Mouse (Mus musculus) CD8-positive naive resting alpha-beta T cell, adult 2 months (primary cell): ENCODE results near the gene Crp.

Experiments
- DNase-seq, 2 experiments: peaks; one replicate each; pipeline ENCODE4 v3.0.0; 2022; ENCODE audit warnings: low read depth in 2 of 2, low spot score in 2 of 2

Crp gene

DNA sequence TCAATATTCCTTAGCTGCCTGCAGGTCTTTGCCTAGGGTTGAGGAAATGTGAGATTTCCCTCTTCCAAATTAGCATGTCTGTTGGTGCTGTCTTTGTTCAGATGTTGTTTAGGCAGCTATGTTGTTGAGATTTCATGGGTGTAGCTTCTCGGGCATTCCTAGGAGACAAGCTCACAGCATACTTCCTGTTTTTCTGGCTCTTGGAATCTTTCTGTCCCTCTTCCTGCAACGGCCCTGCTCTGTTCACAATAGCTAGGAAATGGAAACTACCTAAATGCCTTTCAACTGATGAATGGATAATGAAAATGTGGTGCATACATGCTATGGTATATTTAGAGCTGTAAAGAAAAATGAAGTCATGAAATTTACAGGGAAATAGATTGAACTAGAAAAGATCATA lies 13.5 kb downstream of the Crp start:
- DNase-seq, result no peak

DNA sequence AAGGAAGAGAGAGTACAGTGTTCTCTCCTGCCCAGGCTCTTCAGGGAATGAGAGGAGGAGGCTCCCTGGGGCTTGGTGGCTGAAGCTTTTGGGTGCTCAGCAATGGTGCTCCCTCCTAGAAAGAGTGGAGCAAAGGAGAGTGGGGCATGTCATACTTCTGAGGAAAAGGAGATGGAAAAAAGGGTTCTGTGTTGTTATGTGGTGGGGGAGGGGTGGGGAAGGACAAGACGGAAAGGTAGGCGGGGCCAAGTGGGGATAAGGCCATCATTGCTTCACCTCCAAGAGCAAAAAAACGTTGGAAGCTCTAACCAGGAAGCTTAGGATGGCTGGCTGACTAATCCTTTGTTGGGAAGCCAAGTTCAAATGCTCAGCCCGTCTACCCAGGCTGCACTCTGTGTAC lies 14.1 kb downstream of the Crp start:
- no peak for DNase-seq

DNA sequence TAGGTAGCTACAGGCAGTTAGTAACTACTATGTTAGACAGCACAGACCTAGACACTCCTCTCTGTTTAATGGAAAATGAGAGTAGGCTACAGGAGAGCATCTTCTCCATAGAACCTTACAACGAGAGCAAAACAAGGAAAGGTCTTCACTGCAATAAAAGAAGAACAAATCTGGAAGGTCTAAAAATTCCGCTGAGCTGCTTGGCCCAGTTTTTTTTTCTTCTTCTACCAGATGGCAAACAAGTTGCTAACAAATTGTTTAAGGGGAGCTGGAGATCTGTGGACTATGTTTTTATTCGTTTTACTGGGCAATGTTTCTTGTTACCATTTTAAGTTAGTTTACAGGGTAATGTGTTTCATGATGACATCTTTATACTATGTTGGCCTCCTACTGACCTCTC lies 53.4 kb downstream of the Crp start:
- no peak for DNase-seq

DNA sequence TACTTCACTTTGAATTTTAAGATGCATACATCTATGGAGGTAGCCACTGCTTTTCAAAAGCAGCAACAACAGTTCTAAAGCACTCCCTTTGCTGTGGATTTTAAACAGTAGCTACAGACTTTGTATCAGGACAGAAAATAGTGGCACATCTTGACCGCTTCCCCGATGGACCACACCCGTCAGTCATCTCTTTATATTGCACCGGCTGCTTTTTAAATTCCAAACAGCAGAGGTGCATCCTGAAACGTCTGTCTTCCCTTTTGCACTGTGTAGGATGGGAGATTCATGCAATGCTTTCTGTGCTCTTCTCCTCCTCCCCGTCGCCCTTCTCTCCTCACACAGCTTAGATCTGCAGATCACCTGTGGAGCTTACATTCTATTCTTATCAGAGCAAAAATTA lies 57.3 kb downstream of the Crp start:
- DNase-seq, result no peak

DNA sequence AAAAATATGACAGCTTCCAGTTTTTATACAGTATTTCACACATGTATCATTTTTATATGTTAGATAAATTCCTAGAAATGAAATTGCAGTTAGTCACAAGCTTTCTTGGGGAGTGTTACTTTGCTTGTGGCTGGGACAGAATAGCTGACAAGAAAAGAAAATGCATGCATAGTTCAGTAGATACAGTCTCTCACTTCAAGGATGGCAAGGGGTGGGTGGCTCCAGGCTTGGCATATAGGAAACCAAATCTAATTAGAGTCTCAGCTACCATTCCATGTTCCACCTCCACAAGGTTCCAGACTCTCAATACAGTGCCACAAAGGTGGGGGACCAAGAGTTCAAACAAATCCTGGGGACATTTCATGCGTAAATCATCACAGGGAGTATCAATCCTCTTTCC lies 61.7 kb downstream of the Crp start:
- no peak for DNase-seq

DNA sequence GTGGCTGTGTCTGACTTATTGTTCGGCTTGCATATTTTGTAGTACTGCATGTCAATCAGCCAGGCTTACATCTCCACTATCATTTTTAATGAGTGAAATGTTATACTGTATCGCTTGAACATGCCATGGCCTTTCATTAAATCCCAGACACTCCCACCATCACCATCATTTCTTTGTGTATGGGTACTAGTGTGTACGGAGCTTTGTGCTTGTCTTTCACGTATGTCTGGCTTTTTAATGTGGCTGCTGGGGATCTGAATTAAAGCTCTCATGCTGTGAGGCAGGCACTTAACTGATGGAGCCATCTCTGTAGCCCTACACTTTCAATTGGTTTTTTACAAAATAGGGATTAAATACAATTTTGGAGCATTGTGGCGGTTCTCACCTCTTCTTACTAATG lies 81.3 kb downstream of the Crp start:
- no peak for DNase-seq

DNA sequence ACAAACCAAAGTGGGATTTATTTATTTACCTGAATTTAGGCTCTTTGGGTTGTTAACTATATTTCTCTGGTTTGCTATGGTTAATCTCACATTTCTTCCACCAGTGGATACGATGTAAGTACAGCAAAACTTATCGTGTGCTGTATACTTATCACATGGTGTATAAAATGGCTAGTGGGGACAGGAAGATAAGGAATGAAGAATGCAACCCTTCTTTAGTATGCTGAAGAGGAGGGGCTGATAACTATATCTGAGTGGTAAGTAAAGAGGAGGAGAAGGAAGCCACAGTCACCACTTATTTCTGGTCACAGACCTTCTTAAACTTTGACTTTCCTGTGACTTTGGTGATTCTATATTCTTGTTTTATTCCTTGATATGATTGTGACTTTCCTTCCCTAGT lies 87.5 kb downstream of the Crp start:
- DNase-seq, result no peak

DNA sequence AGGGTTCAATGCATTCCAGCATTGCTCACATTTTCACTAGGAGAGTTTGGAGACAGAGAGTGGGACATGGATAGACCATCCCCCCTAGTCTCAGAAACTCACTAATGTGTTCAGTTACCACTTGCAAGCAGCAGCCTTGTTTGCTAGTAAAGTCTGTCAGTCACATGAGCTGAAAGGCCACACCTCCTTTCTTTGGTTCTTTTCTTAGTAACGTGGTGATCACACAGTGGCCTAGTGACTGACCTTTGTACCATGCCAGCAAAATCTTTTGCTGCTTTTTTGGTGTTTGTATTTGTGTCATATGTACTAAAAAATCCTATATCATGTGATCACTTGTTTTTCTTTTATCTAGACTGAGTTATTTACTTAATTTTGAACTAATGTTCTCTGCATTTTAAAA lies 88.0 kb downstream of the Crp start:
- no peak for DNase-seq

DNA sequence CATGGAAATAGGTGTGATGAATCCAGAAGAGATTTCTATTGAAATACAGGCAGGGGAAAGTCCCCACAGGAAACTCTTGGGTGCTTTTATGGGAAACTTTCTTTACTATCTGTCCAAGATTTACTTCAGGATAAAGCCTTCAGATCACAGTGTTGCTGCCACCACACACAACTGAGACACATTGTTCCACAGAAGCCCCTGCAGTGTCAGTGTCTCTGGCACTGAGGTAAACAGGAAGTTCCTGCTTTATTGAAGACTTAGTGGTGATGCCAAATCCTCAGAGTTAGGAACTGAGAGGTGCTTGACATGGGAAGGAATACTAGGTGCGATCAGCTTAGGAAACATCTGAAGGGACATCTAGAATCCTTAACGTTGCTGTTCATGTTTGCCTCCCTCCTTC lies 131.1 kb downstream of the Crp start:
- DNase-seq, result no peak

DNA sequence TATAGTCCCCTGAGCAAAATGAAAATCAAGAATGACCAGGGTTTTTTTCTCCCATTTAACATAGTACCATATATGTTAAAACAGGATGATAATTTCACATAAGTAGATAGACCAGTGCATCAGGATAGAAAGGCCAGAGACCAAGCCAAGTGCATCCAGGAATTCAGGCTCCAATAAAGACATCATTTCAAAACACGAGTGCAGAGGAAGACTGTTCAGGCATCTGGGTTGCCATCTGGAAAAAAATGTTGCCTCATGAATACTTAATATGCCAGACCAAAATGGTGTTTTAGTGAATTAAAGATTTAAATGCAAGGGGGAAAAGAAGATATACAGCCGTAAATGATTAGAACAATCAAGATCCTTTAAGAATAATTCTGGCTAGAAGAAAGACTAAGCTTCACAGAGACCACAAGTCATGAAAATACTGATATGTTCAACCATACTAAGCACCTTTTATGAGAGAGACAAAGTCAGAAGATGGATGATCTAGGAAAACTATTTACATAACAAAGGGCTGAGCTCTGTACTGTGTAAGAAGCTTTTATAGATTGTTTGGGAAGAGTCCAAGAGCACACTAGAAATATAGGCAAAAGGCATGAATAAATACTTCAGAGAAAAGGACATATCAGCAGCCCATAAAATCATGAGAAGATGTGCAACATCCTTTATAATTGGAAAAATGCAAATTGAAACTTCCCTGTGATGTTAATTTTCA lies 149.3 kb downstream of the Crp start:
- DNase-seq, result no peak

DNA sequence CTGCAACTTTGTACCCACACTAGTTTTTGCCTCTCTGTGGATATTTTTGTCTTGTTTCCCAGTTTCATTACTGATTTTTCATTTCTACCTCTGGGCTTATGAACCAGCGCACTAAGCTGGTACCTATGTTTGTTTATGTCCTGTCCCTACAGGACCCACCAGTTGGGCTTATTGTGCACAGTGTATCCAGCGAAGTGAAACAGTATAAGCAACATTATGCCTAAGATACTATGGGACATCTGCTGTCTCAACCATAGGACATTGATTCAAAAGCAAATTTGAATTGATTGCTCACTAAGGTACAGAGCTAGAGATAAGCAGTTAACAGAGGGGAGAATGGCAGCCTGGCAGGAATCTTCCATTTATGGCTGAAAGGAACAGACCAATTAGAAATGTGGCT lies 150.3 kb downstream of the Crp start:
- no peak for DNase-seq

DNA sequence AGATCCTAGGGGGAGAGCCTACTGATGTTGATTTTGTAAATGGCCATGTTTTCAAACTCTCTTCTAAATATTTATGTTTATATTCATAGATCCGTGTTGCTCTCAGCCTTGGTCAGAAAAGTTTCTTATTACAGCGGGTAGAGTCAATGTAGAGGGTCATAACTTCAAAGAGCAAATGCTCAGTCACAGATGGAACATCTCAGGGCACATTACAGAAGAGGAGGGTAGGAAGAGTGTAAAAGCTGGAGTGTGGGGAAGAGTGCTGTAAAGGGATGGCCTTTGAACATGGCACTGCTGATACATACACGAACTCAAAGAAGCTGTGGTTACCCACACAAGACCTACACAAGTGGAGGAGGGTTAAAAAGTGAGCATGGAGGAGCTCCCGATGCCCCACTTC lies 177.4 kb downstream of the Crp start:
- DNase-seq, result no peak

DNA sequence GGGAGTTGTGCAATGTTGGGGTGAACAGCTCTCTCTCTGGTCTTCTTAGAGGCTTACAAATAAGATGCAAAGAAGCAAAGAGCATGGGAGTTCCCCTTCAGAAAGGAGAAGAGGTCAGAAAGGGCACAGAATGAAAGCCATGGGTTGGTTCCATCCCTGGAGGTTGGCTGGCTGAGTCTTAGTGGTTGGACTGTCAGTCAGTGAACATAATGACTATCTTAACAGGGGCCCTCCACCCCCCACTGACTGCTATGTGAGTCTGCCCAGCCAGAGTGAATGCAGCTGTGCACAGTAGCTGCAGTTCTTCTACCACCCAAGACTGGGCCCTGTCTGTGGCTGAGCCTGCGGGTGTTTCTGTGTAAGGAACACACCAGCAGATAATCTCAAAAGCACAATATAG lies 178.8 kb downstream of the Crp start:
- DNase-seq, result no peak
